Mouse (Mus musculus) neural tube, embryonic 14.5 days (tissue): ENCODE results near the gene Chpf2. TPM values are rescaled to one million over a fixed set of nuclear protein-coding genes. Genes with fewer than 3 reads are reported as not detected.

ENCODE experiments used
- ATAC-seq: fragments of 200-750 bp; cut with Nextera tagmentation; 2 replicates; pipeline ENCODE4 v1.8.0; 2017; ENCODE audit warnings: low read depth, mild to moderate bottlenecking, moderate TSS enrichment, moderate library complexity
- H3K27ac ChIP-seq: fragments of 300-500 bp; sonication (generic); 2 replicates; pipeline ENCODE4 v1.5.1; 2014; ENCODE audit warnings: low read depth, mild to moderate bottlenecking, control low read depth, low read length, moderate library complexity, mixed read lengths
- H3K27me3 ChIP-seq: fragments of 300-500 bp; sonication (generic); 2 replicates; pipeline ENCODE4 v1.6.1; 2014; ENCODE audit warnings: low read length; ENCODE audit not compliant: control insufficient read depth, insufficient read depth
- H3K36me3 ChIP-seq: fragments of 300-500 bp; sonication (generic); 2 replicates; pipeline ENCODE4 v1.6.1; 2014; ENCODE audit warnings: low read length, mixed read lengths; ENCODE audit not compliant: control insufficient read depth, insufficient read depth
- H3K4me1 ChIP-seq: fragments of 300-500 bp; sonication (generic); 2 replicates; pipeline ENCODE4 v1.6.1; 2014; ENCODE audit warnings: low read length; ENCODE audit not compliant: control insufficient read depth, insufficient read depth
- H3K4me2 ChIP-seq: fragments of 300-500 bp; sonication (generic); 2 replicates; pipeline ENCODE4 v1.6.1; 2014; ENCODE audit warnings: mild to moderate bottlenecking, low read depth, low read length, control low read depth
- H3K4me3 ChIP-seq: fragments of 300-500 bp; sonication (generic); 2 replicates; pipeline ENCODE4 v1.5.1; 2014; ENCODE audit warnings: low read depth, low read length, control low read depth, mixed read lengths
- H3K9ac ChIP-seq: fragments of 300-500 bp; sonication (generic); replicated peaks from 2 replicates; pipeline ENCODE4 v1.6.1; 2014; ENCODE audit warnings: low read depth, mild to moderate bottlenecking, control low read depth, low read length, mixed read lengths
- H3K9me3 ChIP-seq: fragments of 300-500 bp; sonication (generic); 2 replicates; pipeline ENCODE4 v1.6.1; 2016; ENCODE audit warnings: low read length; ENCODE audit not compliant: control insufficient read depth
- WGBS: fragments of 180-500 bp; shearing (Covaris S2); extraction: QIAGEN DNeasy Blood & Tissue Kit; methylation state at CpG from one replicate; pipeline ENCODE4 v1.1.7; 2014; 5-methylcytosine and 5-hydroxymethylcytosine counted together
- polyA plus RNA-seq: library from polyadenylated mRNA; unstranded; fragments of >200 nt; fragmentation: Nextera tagmentation; extraction: Ambion mirVana; gene quantifications from 2 replicates; pipeline ENCODE4 v1.2.1, GENCODE M21; 2014

The Chpf2 gene
- polyA plus RNA-seq, 1 experiment from 2014 or later = 13.3 TPM

GRCm38 (mm10) chr5:24601071-24601835 lies 14.7 kb downstream of the Chpf2 start:
- H3K4me1 ChIP-seq = peaks cover 74% of the 10 kb centered on the region
- H3K27ac ChIP-seq = peak overlapping the region; percentile 98
- H3K9ac ChIP-seq = peak overlapping the region; percentile 85
- H3K36me3 ChIP-seq = no peaks in the 10 kb centered on the region
- peak overlapping the region; percentile 49 for H3K4me3 ChIP-seq
- no peaks in the 10 kb centered on the region for H3K27me3 ChIP-seq
- WGBS = 1% methylated on average over 32 of the region's 33 CpGs
- no peak for ATAC-seq
- no peaks in the 10 kb centered on the region for H3K9me3 ChIP-seq
- H3K4me2 ChIP-seq = peak overlapping the region; percentile 91

- H3K27me3 ChIP-seq = no peaks in the 10 kb centered on the region
- ATAC-seq = peak; percentile 33
- H3K4me2 ChIP-seq = peak overlapping the region; percentile 91
- peak overlapping the region; percentile 49 for H3K4me3 ChIP-seq
- peak overlapping the region; percentile 98 for H3K27ac ChIP-seq
- peaks cover 73% of the 10 kb centered on the region for H3K4me1 ChIP-seq
- no peaks in the 10 kb centered on the region for H3K36me3 ChIP-seq
- no peaks in the 10 kb centered on the region for H3K9me3 ChIP-seq
- H3K9ac ChIP-seq = peak overlapping the region; percentile 85
- WGBS = under 1% methylated on average over 57 of the region's 73 CpGs
Observed at GRCm38 (mm10) chr5:24601911-24602750, 15.6 kb downstream of the Chpf2 start.

- H3K36me3 ChIP-seq = no peaks in the 10 kb centered on the region
- H3K27ac ChIP-seq = peak overlapping the region; percentile 98
- no peaks in the 10 kb centered on the region for H3K9me3 ChIP-seq
- peak; percentile 31 for ATAC-seq
- H3K9ac ChIP-seq = peak overlapping the region; percentile 85
- H3K4me2 ChIP-seq = peak overlapping the region; percentile 91
- no peaks in the 10 kb centered on the region for H3K27me3 ChIP-seq
- WGBS = 2% methylated on average over 16 of the region's 16 CpGs
- H3K4me3 ChIP-seq = peak overlapping the region; percentile 49
- H3K4me1 ChIP-seq = peaks cover 70% of the 10 kb centered on the region
Observed at GRCm38 (mm10) chr5:24602751-24603343, 16.3 kb downstream of the Chpf2 start.

- Histone ChIP-seq H3K4me1 (peaks cover 63% of the 10 kb centered on the region), H3K4me3 (peak overlapping the region; percentile 55; the same call in 1 of the 2 replicates), H3K9me3 (no peaks in the 10 kb centered on the region), H3K27ac (peak overlapping the region; percentile 98), H3K4me2 (peak overlapping the region; percentile 91), H3K36me3 (no peaks in the 10 kb centered on the region), H3K9ac (peak overlapping the region; percentile 85), H3K27me3 (no peaks in the 10 kb centered on the region)
- WGBS = 57% methylated on average over 8 of the region's 8 CpGs
- ATAC-seq = no peak
Observed at GRCm38 (mm10) chr5:24603431-24604010, 17.0 kb downstream of the Chpf2 start.

- peak overlapping the region; percentile 98 for H3K27ac ChIP-seq
- peak overlapping the region; percentile 55 for H3K4me3 ChIP-seq
- H3K4me1 ChIP-seq = peaks cover 57% of the 10 kb centered on the region
- H3K9me3 ChIP-seq = no peaks in the 10 kb centered on the region
- WGBS = 17% methylated on average over 12 of the region's 12 CpGs
- H3K9ac ChIP-seq = peak overlapping the region; percentile 81
- 0 out of 2 replicates have a peak, but pooled peaks have one; percentile 2 for ATAC-seq
- peak overlapping the region; percentile 86 for H3K4me2 ChIP-seq
- no peaks in the 10 kb centered on the region for H3K36me3 ChIP-seq
- no peaks in the 10 kb centered on the region for H3K27me3 ChIP-seq
Observed at GRCm38 (mm10) chr5:24604080-24604655, 17.6 kb downstream of the Chpf2 start.

- Histone ChIP-seq H3K27ac (peak overlapping the region; percentile 98), H3K9me3 (no peaks in the 10 kb centered on the region), H3K4me1 (peaks cover 52% of the 10 kb centered on the region), H3K36me3 (no peaks in the 10 kb centered on the region), H3K4me2 (peak overlapping the region; percentile 86), H3K4me3 (peak overlapping the region; percentile 55), H3K9ac (peak overlapping the region; percentile 81), H3K27me3 (no peaks in the 10 kb centered on the region)
- WGBS = under 1% methylated on average over 38 of the region's 46 CpGs
- peak; percentile 64 for ATAC-seq
Observed at GRCm38 (mm10) chr5:24604656-24605100, 18.1 kb downstream of the Chpf2 start.

GRCm38 (mm10) chr5:24605321-24605979 lies 18.9 kb downstream of the Chpf2 start:
- Histone ChIP-seq H3K9ac (peak overlapping the region; percentile 81), H3K4me3 (peak overlapping the region; percentile 55), H3K4me1 (peaks cover 51% of the 10 kb centered on the region), H3K4me2 (peak overlapping the region; percentile 86), H3K36me3 (no peaks in the 10 kb centered on the region), H3K9me3 (no peaks in the 10 kb centered on the region), H3K27me3 (no peaks in the 10 kb centered on the region), H3K27ac (peak overlapping the region; percentile 98)
- WGBS = 3% methylated on average over 6 of the region's 6 CpGs
- no peak for ATAC-seq
